Mouse (Mus musculus) heart, embryonic 14.5 days (tissue): ENCODE data around the gene Poc1b. TPM values are rescaled to one million over a fixed set of nuclear protein-coding genes. Genes with fewer than 3 reads are reported as not detected.

ENCODE experiments used
- ATAC-seq: fragments of 200-750 bp; cut with Nextera tagmentation; 2 replicates; pipeline ENCODE4 v1.8.0; 2017; ENCODE audit warnings: low read depth, moderate TSS enrichment; ENCODE audit not compliant: insufficient number of reproducible peaks, insufficient read depth, low FRiP score
- H3K27ac ChIP-seq, 2 experiments: fragments of 200-500 bp in 1 of 2; fragments of 300-500 bp in 1 of 2; sonication (generic) in 1 of 2; replicated peaks in 1 of 2; 2 replicates each; pipeline ENCODE4 v1.5.1; 2012 to 2014; ENCODE audit warnings: low read depth in 2 of 2, low read length in 2 of 2, control low read depth in 1 of 2, mild to moderate bottlenecking in 1 of 2, mixed read lengths in 1 of 2; ENCODE audit not compliant: control insufficient read depth in 1 of 2, insufficient read depth in 1 of 2
- H3K27me3 ChIP-seq: fragments of 300-500 bp; sonication (generic); 2 replicates; pipeline ENCODE4 v1.6.1; 2014; ENCODE audit warnings: mild to moderate bottlenecking, low read length, control low read depth; ENCODE audit not compliant: control insufficient read depth, insufficient read depth
- H3K36me3 ChIP-seq: fragments of 300-500 bp; sonication (generic); 2 replicates; pipeline ENCODE4 v1.6.1; 2014; ENCODE audit warnings: mild to moderate bottlenecking, control low read depth, low read length, mixed read lengths; ENCODE audit not compliant: control insufficient read depth, insufficient read depth
- H3K4me1 ChIP-seq, 2 experiments: fragments of 200-500 bp in 1 of 2; fragments of 300-500 bp in 1 of 2; sonication (generic) in 1 of 2; 2 replicates each; pipeline ENCODE4 v1.6.1; 2012 to 2014; ENCODE audit warnings: low read length in 2 of 2, control low read depth in 1 of 2, mixed read lengths in 1 of 2; ENCODE audit not compliant: control insufficient read depth in 2 of 2, insufficient read depth in 2 of 2
- H3K4me2 ChIP-seq: fragments of 300-500 bp; sonication (generic); 2 replicates; pipeline ENCODE4 v1.6.1; 2014; ENCODE audit warnings: mild to moderate bottlenecking, low read length
- H3K4me3 ChIP-seq, 2 experiments: fragments of 200-500 bp in 1 of 2; fragments of 300-500 bp in 1 of 2; sonication (generic) in 1 of 2; 2 replicates each; pipeline ENCODE4 v1.5.1; 2012 to 2014; ENCODE audit warnings: low read length in 2 of 2, mild to moderate bottlenecking in 2 of 2, control low read depth in 1 of 2, low read depth in 1 of 2, moderate library complexity in 1 of 2; ENCODE audit not compliant: control insufficient read depth in 1 of 2, insufficient read depth in 1 of 2
- H3K9ac ChIP-seq: fragments of 300-500 bp; sonication (generic); 2 replicates; pipeline ENCODE4 v1.6.1; 2014; ENCODE audit warnings: mild to moderate bottlenecking, low read length
- H3K9me3 ChIP-seq: fragments of 300-500 bp; sonication (generic); 2 replicates; pipeline ENCODE4 v1.6.1; 2016; ENCODE audit warnings: low read length, control low read depth; ENCODE audit not compliant: control insufficient read depth
- WGBS: fragments of 180-500 bp; shearing (Covaris S2); extraction: QIAGEN DNeasy Blood & Tissue Kit; methylation state at CpG from one replicate; pipeline ENCODE4 v1.1.7; 2014; 5-methylcytosine and 5-hydroxymethylcytosine counted together
- polyA plus RNA-seq: library from polyadenylated mRNA; unstranded; fragments of >200 nt; fragmentation: Nextera tagmentation; extraction: Ambion mirVana; gene quantifications from 2 replicates; pipeline ENCODE4 v1.2.1, GENCODE M21; 2014

The Poc1b gene
- polyA plus RNA-seq = 11.7 and 12.1 TPM in 2 replicates

- Histone ChIP-seq H3K27me3 (no peaks in the 10 kb centered on the region), H3K36me3 (peaks cover 18% of the 10 kb centered on the region), H3K4me2 (peak within 1 kb of the TSS; percentile 100), H3K27ac (peak within 1 kb of the TSS; percentile 64 to 81), H3K9ac (peak within 1 kb of the TSS; percentile 89), H3K4me3 (peak within 1 kb of the TSS; percentile 92 to 100), H3K9me3 (no peaks in the 10 kb centered on the region), H3K4me1 (peaks cover 4 to 8% of the 10 kb centered on the region in 2 experiments; a peak in 3 of 4 replicates)
- peak; percentile 87 for ATAC-seq
- under 1% methylated on average over 100 of the region's 106 CpGs for WGBS
Measured at GRCm38 (mm10) chr10:99106703-99107631, at the start of gene Poc1b. TSS of gene Poc1b (plus strand) at chr10:99107036.

- 86% methylated on average over 7 of the region's 7 CpGs for WGBS
- H3K27me3 ChIP-seq = no peaks in the 10 kb centered on the region
- no peak overlapping the region for H3K4me2 ChIP-seq
- ATAC-seq = no peak
- no peak overlapping the region for H3K9ac ChIP-seq
- H3K36me3 ChIP-seq = no peaks in the 10 kb centered on the region
- H3K4me3 ChIP-seq = no peak overlapping the region
- no peak overlapping the region for H3K27ac ChIP-seq
- H3K4me1 ChIP-seq = no peaks in the 10 kb centered on the region
- H3K9me3 ChIP-seq = no peaks in the 10 kb centered on the region
Measured at GRCm38 (mm10) chr10:99060588-99060987, 46.2 kb upstream of the Poc1b start.

GRCm38 (mm10) chr10:99061418-99061817 lies 45.4 kb upstream of the Poc1b start:
- no peak overlapping the region for H3K4me2 ChIP-seq
- no peaks in the 10 kb centered on the region for H3K4me1 ChIP-seq
- WGBS = 76% methylated on average over 10 of the region's 10 CpGs
- H3K36me3 ChIP-seq = no peaks in the 10 kb centered on the region
- no peak overlapping the region for H3K4me3 ChIP-seq
- no peak overlapping the region for H3K9ac ChIP-seq
- H3K27me3 ChIP-seq = no peaks in the 10 kb centered on the region
- no peak for ATAC-seq
- H3K9me3 ChIP-seq = no peaks in the 10 kb centered on the region
- no peak overlapping the region for H3K27ac ChIP-seq

GRCm38 (mm10) chr10:99062546-99062945 lies 44.3 kb upstream of the Poc1b start:
- no peak for ATAC-seq
- Histone ChIP-seq H3K9ac (no peak overlapping the region), H3K36me3 (no peaks in the 10 kb centered on the region), H3K4me2 (no peak overlapping the region), H3K27me3 (no peaks in the 10 kb centered on the region), H3K4me1 (no peaks in the 10 kb centered on the region), H3K27ac (no peak overlapping the region), H3K9me3 (no peaks in the 10 kb centered on the region), H3K4me3 (no peak overlapping the region)
- WGBS = 64% methylated on average over 5 of the region's 5 CpGs

GRCm38 (mm10) chr10:99076113-99076895 lies 30.5 kb upstream of the Poc1b start:
- no peaks in the 10 kb centered on the region for H3K36me3 ChIP-seq
- H3K4me3 ChIP-seq = no peak overlapping the region
- H3K9me3 ChIP-seq = no peaks in the 10 kb centered on the region
- peaks cover 0 to 5% of the 10 kb centered on the region in 2 experiments; a peak in 2 of 4 replicates for H3K4me1 ChIP-seq
- peak overlapping the region; percentile 39 for H3K4me2 ChIP-seq
- H3K9ac ChIP-seq = peak overlapping the region; percentile 21; the same call in 1 of the 2 replicates
- H3K27ac ChIP-seq = no peak overlapping the region
- no peaks in the 10 kb centered on the region for H3K27me3 ChIP-seq
- 61% methylated on average over 18 of the region's 18 CpGs for WGBS
- no peak for ATAC-seq

- 72% methylated on average over 2 of the region's 2 CpGs for WGBS
- no peaks in the 10 kb centered on the region for H3K27me3 ChIP-seq
- no peak overlapping the region for H3K27ac ChIP-seq
Measured at GRCm38 (mm10) chr10:99078621-99079020, 28.2 kb upstream of the Poc1b start.

GRCm38 (mm10) chr10:99081569-99081990 lies 25.3 kb upstream of the Poc1b start:
- no peak for ATAC-seq
- WGBS = 72% methylated on average over 10 of the region's 10 CpGs
- no peaks in the 10 kb centered on the region for H3K36me3 ChIP-seq
- no peaks in the 10 kb centered on the region for H3K9me3 ChIP-seq
- H3K4me3 ChIP-seq = no peak overlapping the region
- peaks cover 10 to 13% of the 10 kb centered on the region in 2 experiments for H3K4me1 ChIP-seq
- H3K9ac ChIP-seq = no peak overlapping the region
- H3K27ac ChIP-seq = no peak overlapping the region
- no peaks in the 10 kb centered on the region for H3K27me3 ChIP-seq
- H3K4me2 ChIP-seq = no peak overlapping the region

More at GRCm38 (mm10) chr10:99078621-99079020, 28.2 kb upstream of the Poc1b start:
- no peaks in the 10 kb centered on the region for H3K9me3 ChIP-seq
- H3K36me3 ChIP-seq = no peaks in the 10 kb centered on the region
- no peak for ATAC-seq
- H3K4me3 ChIP-seq = no peak overlapping the region
- peaks cover 4 to 10% of the 10 kb centered on the region in 2 experiments; a peak in 3 of 4 replicates for H3K4me1 ChIP-seq
- H3K4me2 ChIP-seq = no peak overlapping the region
- no peak overlapping the region for H3K9ac ChIP-seq
